Comparison of ENCODE assay signal across 15 mouse cellular contexts in genomic region chr3:83781460-83782222, GRCm38 (mm10). TPM values are rescaled to one million over a fixed set of nuclear protein-coding genes. Genes with fewer than 3 reads are reported as not detected.
"Had no signal": no experiment of that assay in that cellular context is flagged by ENCODE, and none has a peak within 500 bp of the region (broad histone marks: within the 10 kb centered on the region; RNA-seq: fewer than 3 reads in every experiment).

No protein-coding gene starts in this region.

- ATAC-seq: lung, postnatal 0 days; midbrain, embryonic 15.5 days had no signal

- H3K27ac ChIP-seq: left cerebral cortex, adult 2 months; liver, embryonic 15.5 days; midbrain, embryonic 15.5 days; neural tube, embryonic 12.5 days had no signal

- H3K4me1 ChIP-seq: liver, embryonic 15.5 days had no signal

- H3K4me3 ChIP-seq: left cerebral cortex, adult 2 months; limb, embryonic 10.5 days; liver, embryonic 15.5 days; midbrain, embryonic 15.5 days; neural tube, embryonic 12.5 days had no signal

- H3K27me3 ChIP-seq: liver, embryonic 15.5 days; midbrain, embryonic 15.5 days had no signal

- DNase-seq: kidney, postnatal 14 days; lung, adult 2 months; lung, postnatal 36 days; right cerebral cortex, postnatal 4 days; spleen, adult 18-20 months; thymus, postnatal 36 days had no signal

- H3K36me3 ChIP-seq: liver, embryonic 15.5 days; midbrain, embryonic 15.5 days; neural tube, embryonic 12.5 days had no signal

- H3K9me3 ChIP-seq: limb, embryonic 10.5 days; liver, embryonic 15.5 days; midbrain, embryonic 15.5 days had no signal

RNA-seq across cellular contexts. Expression of gene Sfrp2, which starts 15.5 kb away (rescaled TPM):
- total RNA-seq: megakaryocyte progenitor cell, adult 5-6 weeks; monocyte, adult 5-6 weeks; neutrophil, adult 5-6 weeks had no signal
